Mouse (Mus musculus): ENCODE results near the gene Noxo1. TPM values are rescaled to one million over a fixed set of nuclear protein-coding genes. Genes with fewer than 3 reads are reported as not detected.

Noxo1 gene
- polyA plus RNA-seq, 1 experiment, result 10.8 TPM

GRCm38 (mm10) chr17:24728184-24728583, 32.1 kb downstream of the Noxo1 start:
- no peaks in the 10 kb centered on the region for H3K36me3 ChIP-seq (ENCODE audit: control insufficient read depth, insufficient read depth, low read length)
- H3K4me1 ChIP-seq (replicated peaks; ENCODE audit: control insufficient read depth, insufficient read depth, low read length), result peaks cover 6% of the 10 kb centered on the region
- 84% methylated on average over 17 of the region's 17 CpGs for WGBS
- no peak overlapping the region for H3K27ac ChIP-seq (ENCODE audit: control insufficient read depth, insufficient read depth, low read length)
- H3K27me3 ChIP-seq (ENCODE audit: control insufficient read depth, insufficient read depth, low read length), result no peaks in the 10 kb centered on the region
- no peak for TF ChIP-seq CTCF (IDR thresholded peaks at IDR 0.05; ENCODE audit: borderline replicate concordance, control insufficient read depth, extremely low read depth, insufficient read depth, low read length, poor library complexity)
- no peak for TF ChIP-seq POLR2A (IDR thresholded peaks at IDR 0.05; ENCODE audit: control insufficient read depth, extremely low read depth, insufficient read depth, low read length, poor library complexity)
- no peak overlapping the region for H3K4me3 ChIP-seq (ENCODE audit: control insufficient read depth, insufficient read depth, low read length)
- DNase-seq, result no peak

GRCm38 (mm10) chr17:24729067-24729466, 33.0 kb downstream of the Noxo1 start:
- Histone ChIP-seq H3K4me1 (replicated peaks; ENCODE audit: control insufficient read depth, insufficient read depth, low read length) (no peaks in the 10 kb centered on the region), H3K36me3 (ENCODE audit: control insufficient read depth, insufficient read depth, low read length) (no peaks in the 10 kb centered on the region), H3K27ac (ENCODE audit: control insufficient read depth, insufficient read depth, low read length) (no peak overlapping the region), H3K4me3 (ENCODE audit: control insufficient read depth, insufficient read depth, low read length) (no peak overlapping the region), H3K27me3 (ENCODE audit: control insufficient read depth, insufficient read depth, low read length) (no peaks in the 10 kb centered on the region)
- WGBS, result 93% methylated on average over 6 of the region's 6 CpGs
- no peak for TF ChIP-seq POLR2A (IDR thresholded peaks at IDR 0.05; ENCODE audit: control insufficient read depth, extremely low read depth, insufficient read depth, low read length, poor library complexity)
- TF ChIP-seq CTCF (IDR thresholded peaks at IDR 0.05; ENCODE audit: borderline replicate concordance, control insufficient read depth, extremely low read depth, insufficient read depth, low read length, poor library complexity), result no peak
- no peak for DNase-seq

DNA sequence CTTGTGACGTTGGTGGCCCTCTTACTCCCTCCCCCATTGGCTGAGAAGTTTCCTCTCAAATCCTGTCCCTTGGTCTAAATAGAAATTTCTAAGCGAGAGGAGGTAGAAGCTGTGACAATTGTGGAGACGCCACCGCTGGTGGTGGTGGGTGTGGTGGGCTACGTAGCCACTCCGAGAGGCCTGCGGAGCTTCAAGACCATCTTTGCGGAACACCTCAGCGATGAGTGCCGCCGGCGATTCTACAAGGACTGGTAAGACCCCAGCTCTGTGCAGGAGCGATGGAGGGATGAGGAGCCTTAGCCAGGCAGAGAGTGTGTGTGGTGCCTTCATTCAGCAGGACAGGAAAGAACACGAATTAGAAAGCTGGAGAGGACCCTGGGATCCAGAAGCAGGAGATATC, 34.8 kb downstream of the Noxo1 start:
- Histone ChIP-seq H3K4me1 (replicated peaks; ENCODE audit: control insufficient read depth, insufficient read depth, low read length) (no peaks in the 10 kb centered on the region), H3K36me3 (ENCODE audit: control insufficient read depth, insufficient read depth, low read length) (no peaks in the 10 kb centered on the region), H3K27ac (ENCODE audit: control insufficient read depth, insufficient read depth, low read length) (no peak overlapping the region), H3K4me3 (ENCODE audit: control insufficient read depth, insufficient read depth, low read length) (no peak overlapping the region), H3K27me3 (ENCODE audit: control insufficient read depth, insufficient read depth, low read length) (no peaks in the 10 kb centered on the region)
- TF ChIP-seq POLR2A (IDR thresholded peaks at IDR 0.05; ENCODE audit: control insufficient read depth, extremely low read depth, insufficient read depth, low read length, poor library complexity) (no peak), CTCF (IDR thresholded peaks at IDR 0.05; ENCODE audit: borderline replicate concordance, control insufficient read depth, extremely low read depth, insufficient read depth, low read length, poor library complexity) (no peak)
- no peak for DNase-seq
- WGBS, result 83% methylated on average over 14 of the region's 14 CpGs

DNA sequence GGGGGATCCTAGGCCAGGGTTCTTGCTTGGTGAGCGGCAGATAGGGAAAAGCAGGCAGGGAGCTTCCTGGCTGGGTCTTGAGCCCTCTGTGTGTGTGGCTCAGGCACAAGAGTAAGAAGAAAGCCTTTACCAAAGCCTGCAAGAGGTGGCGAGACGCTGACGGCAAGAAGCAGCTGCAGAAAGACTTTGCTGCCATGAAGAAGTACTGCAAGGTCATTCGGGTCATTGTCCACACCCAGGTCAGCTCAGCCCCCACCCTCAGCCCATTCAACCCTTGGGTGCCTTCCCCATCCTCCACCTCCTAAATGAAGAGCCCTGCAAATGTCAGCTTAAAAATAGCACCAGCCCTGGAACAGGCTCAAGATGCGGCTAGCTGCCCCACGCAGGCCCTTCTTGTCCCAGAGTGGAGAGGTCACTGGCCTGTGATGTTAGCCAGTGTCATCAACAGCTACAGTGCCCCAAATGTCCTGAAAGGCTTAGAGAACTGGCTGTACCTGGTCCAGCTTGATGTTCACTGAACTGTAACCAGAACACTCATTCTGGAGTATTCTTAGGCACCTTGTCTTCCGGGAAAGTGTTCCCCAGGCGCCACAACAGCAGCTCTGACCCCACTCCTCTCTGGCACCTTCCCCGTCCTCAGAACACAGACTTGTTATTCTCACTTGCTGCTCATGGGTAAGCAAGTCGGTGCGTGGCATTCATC, 36.4 kb downstream of the Noxo1 start:
- Histone ChIP-seq H3K36me3 (ENCODE audit: control insufficient read depth, insufficient read depth, low read length) (no peaks in the 10 kb centered on the region), H3K27ac (ENCODE audit: control insufficient read depth, insufficient read depth, low read length) (no peak overlapping the region), H3K4me3 (ENCODE audit: control insufficient read depth, insufficient read depth, low read length) (no peak overlapping the region), H3K4me1 (replicated peaks; ENCODE audit: control insufficient read depth, insufficient read depth, low read length) (peaks cover 11% of the 10 kb centered on the region), H3K27me3 (ENCODE audit: control insufficient read depth, insufficient read depth, low read length) (no peaks in the 10 kb centered on the region)
- no peak for DNase-seq
- 91% methylated on average over 12 of the region's 12 CpGs for WGBS
- TF ChIP-seq CTCF (IDR thresholded peaks at IDR 0.05; ENCODE audit: borderline replicate concordance, control insufficient read depth, extremely low read depth, insufficient read depth, low read length, poor library complexity), result no peak
- no peak for TF ChIP-seq POLR2A (IDR thresholded peaks at IDR 0.05; ENCODE audit: control insufficient read depth, extremely low read depth, insufficient read depth, low read length, poor library complexity)

DNA sequence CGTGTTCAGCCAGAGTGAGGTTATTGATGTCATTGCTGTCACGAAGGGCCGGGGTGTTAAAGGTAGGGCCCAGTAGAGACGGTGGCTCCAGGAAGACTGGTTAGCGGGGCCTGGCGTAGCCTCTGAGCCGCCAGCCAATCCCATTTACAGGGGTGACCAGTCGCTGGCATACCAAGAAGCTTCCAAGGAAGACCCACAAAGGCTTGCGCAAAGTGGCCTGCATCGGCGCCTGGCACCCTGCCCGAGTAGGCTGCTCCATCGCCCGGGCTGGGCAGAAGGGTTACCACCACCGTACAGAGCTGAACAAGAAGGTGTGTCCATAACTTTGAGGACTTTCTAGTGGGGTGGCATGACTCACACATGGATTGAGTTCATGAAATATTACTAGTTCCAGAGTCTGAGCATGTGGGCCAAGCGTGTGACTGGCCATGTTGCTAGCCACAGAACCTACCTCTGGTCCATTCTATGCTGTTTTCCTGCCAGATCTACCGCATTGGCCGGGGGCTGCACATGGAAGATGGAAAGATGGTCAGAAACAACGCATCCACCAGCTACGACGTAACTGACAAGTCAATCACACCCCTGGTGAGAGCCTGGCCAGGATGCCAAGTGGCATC, 37.5 kb downstream of the Noxo1 start:
- no peaks in the 10 kb centered on the region for H3K36me3 ChIP-seq (ENCODE audit: control insufficient read depth, insufficient read depth, low read length)
- TF ChIP-seq CTCF (IDR thresholded peaks at IDR 0.05; ENCODE audit: borderline replicate concordance, control insufficient read depth, extremely low read depth, insufficient read depth, low read length, poor library complexity) (no peak), POLR2A (IDR thresholded peaks at IDR 0.05; ENCODE audit: control insufficient read depth, extremely low read depth, insufficient read depth, low read length, poor library complexity) (no peak)
- H3K27ac ChIP-seq (ENCODE audit: control insufficient read depth, insufficient read depth, low read length), result no peak overlapping the region
- no peaks in the 10 kb centered on the region for H3K27me3 ChIP-seq (ENCODE audit: control insufficient read depth, insufficient read depth, low read length)
- no peak for DNase-seq
- peaks cover 12% of the 10 kb centered on the region for H3K4me1 ChIP-seq (replicated peaks; ENCODE audit: control insufficient read depth, insufficient read depth, low read length)
- 95% methylated on average over 21 of the region's 21 CpGs for WGBS
- H3K4me3 ChIP-seq (ENCODE audit: control insufficient read depth, insufficient read depth, low read length), result no peak overlapping the region

- H3K27me3 ChIP-seq (ENCODE audit: control insufficient read depth, insufficient read depth, low read length), result no peaks in the 10 kb centered on the region
- no peak overlapping the region for H3K4me3 ChIP-seq (ENCODE audit: control insufficient read depth, insufficient read depth, low read length)
- no peaks in the 10 kb centered on the region for H3K36me3 ChIP-seq (ENCODE audit: control insufficient read depth, insufficient read depth, low read length)
- no peak overlapping the region for H3K27ac ChIP-seq (ENCODE audit: control insufficient read depth, insufficient read depth, low read length)
- no peak for DNase-seq
- WGBS, result 95% methylated on average over 1 of the region's 1 CpGs
- TF ChIP-seq CTCF (IDR thresholded peaks at IDR 0.05; ENCODE audit: borderline replicate concordance, control insufficient read depth, extremely low read depth, insufficient read depth, low read length, poor library complexity) (no peak), POLR2A (IDR thresholded peaks at IDR 0.05; ENCODE audit: control insufficient read depth, extremely low read depth, insufficient read depth, low read length, poor library complexity) (no peak)
- peaks cover 12% of the 10 kb centered on the region for H3K4me1 ChIP-seq (replicated peaks; ENCODE audit: control insufficient read depth, insufficient read depth, low read length)
Measured at GRCm38 (mm10) chr17:24734513-24734912, 38.5 kb downstream of the Noxo1 start.
